Mouse (Mus musculus) embryonic stem cell, embryonic (primary cell): ENCODE data around the gene Nacc1.

Source experiments
- CTCF ChIA-PET, 4 experiments: fragments of 300-600 bp in 2 of 4; fragments of 350-600 bp in 2 of 4; sonication (Branson Sonifier 250); formaldehyde crosslinking; loops; one replicate each; lab custom pipeline; 2022; ENCODE audit warnings: inconsistent platforms in 2 of 4; lab: Charles Lee
- POLR2A ChIA-PET, 4 experiments: fragments of 300-600 bp in 2 of 4; fragments of 350-600 bp in 2 of 4; sonication (Branson Sonifier 250); formaldehyde crosslinking; loops; one replicate each; lab custom pipeline; 2022; ENCODE audit warnings: antibody characterized with exemption in 4 of 4, inconsistent platforms in 1 of 4; lab: Charles Lee

Nacc1 gene

DNA sequence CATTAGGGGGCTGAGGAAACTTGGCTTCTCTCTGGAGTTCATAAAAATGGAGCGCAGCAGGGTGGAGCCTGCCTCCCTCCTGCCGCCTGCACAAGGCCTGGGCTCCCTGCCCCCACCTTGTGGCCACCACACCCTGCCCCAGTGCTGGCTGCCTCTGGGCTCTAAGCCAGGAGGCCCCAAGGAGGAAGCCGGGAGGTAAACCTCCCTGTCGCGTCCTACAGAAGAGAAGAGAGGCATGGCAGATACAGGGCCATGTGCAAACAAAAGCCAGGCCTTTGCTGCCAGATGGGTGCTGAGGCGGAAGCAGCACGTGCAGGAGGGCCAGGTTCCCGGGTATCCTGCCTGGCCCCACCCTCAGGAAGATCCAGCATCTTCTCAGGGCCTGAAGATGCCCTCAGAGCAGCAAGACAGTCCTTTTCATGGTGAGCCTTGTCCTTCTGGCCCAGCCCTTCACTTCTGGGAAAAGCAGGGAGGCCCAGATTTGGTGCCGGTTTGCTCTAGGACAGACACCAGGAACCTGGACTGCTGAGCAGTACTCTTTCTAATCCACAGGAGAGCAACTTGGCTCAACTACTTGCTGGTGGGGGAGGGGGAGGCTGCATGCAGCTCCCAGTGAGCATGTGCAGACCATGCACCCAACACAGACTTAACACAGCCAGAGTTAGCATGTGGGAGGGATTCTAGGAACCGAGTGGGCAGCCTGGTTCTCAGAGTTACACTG lies 35.3 kb upstream of the Nacc1 start, which contains the start of gene G430095P16Rik:
Gene G430095P16Rik, plus strand, starts transcription at position 158 of the 721 bp plus-strand sequence.
- ChIA-PET CTCF (interaction anchor here (0.8 to 5.3 kb wide), 18 partner anchors 9 to 93 kb away, joined by 3 to 62 read pairs (median 4); no protein-coding TSS in a partner anchor), POLR2A (interaction anchor here in 3 of 4 experiments (0.6 to 4.4 kb wide), 20 partner anchors 9 to 124 kb away, joined by 3 to 30 read pairs (median 4); partner anchors contain the start of genes Calr (in 1 of the 3) and Ier2 (in 1 of the 3))

DNA sequence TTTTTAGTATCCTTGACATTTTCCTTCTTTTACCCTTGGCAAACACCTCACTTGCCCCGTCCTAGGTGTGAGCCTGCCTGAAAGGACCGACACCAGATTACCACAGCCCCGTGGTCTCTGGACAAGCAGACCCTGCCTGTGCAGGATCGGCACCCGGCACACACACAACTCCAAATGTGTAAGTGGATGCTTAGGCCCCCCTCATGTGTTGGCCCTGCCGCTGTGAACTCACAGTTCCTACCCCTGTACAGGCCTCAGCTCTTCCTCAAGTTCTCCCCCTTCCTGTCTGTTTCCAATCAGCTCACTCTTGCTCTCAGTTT lies 34.8 kb upstream of the Nacc1 start:
- CTCF ChIA-PET = interaction anchor here in 2 of 4 experiments (0.7 to 2.4 kb wide), 7 partner anchors 11 to 357 kb away, joined by 3 to 11 read pairs (median 3); no protein-coding TSS in a partner anchor
- POLR2A ChIA-PET = interaction anchor here in 3 of 4 experiments (0.6 to 4.1 kb wide), 9 partner anchors 10 to 125 kb away, joined by 3 to 19 read pairs (median 5); partner anchors contain the start of gene Calr (in 1 of the 3)

DNA sequence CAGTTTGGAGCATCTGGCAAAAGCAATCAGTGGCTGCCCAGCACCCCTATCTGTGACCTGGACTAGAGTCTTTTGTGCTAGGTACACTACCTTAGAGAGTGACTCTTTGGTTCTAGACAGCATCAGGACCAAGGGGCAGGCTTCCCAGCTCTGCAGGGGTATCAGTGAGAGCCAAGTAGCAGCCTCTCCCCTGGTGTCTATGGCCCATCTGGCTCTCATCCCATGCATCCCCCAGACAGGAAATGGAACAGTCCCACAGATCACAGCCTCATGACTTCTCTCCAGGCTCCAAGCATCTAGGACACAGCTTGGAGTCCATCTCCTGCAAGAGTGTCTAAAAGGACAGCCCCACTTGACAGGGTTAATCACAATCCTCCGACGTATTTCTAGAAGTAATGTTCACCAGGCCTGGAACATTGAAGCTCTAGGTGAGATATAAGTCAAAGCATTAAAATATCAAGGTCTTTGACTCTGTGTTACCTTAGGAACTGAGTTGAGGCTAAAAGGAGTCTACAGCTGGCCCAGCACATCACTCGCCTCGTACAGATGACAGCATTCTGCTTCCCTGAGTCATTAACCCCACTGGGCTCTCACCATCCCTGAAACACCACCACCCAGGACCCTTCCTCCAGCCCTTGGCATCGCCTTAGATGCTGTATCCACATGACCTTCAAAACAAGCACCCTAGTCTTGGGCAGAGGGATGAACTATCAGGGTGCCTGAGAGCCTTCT lies 31.5 kb upstream of the Nacc1 start:
- ChIA-PET CTCF (interaction anchor here (0.5 to 1.8 kb wide), 5 partner anchors 10 to 172 kb away, joined by 3 to 8 read pairs (median 4); no protein-coding TSS in a partner anchor), POLR2A (interaction anchor here in 2 of 4 experiments (1.3 to 1.9 kb wide), 3 partner anchors 11 to 17 kb away, joined by 3 to 6 read pairs (median 4); no protein-coding TSS in a partner anchor)

GRCm38 (mm10) chr8:84718476-84718875 lies 30.8 kb upstream of the Nacc1 start:
- CTCF ChIA-PET = interaction anchor here (0.5 to 1.8 kb wide), 9 partner anchors 9 to 173 kb away, joined by 3 to 8 read pairs (median 4); no protein-coding TSS in a partner anchor
- POLR2A ChIA-PET = interaction anchor here in 3 of 4 experiments (0.6 to 1.9 kb wide), 6 partner anchors 8 to 100 kb away, joined by 3 to 6 read pairs (median 4); no protein-coding TSS in a partner anchor

DNA sequence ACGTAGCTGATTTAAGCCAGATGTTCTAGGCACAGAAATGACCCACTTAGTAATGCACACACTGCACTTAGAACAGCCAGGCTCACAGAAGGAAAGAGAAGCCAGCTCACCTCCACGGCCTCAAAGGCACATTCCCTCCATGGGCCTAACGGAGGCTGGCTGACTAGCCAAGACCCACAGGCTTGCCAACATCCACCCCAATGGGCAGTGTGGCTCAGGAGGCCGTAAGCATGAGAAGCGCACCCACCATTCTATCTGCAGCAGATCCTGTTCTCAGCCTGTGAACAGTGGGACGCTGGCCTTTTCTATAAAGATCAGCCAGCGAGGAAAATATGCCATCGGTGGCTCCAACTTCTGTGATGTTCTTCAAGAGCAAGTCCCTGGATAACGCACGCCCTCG lies 29.1 kb upstream of the Nacc1 start:
- POLR2A ChIA-PET = interaction anchor here in 1 of 4 experiments (0.6 to 1.7 kb wide), 4 partner anchors 13 to 29 kb away, joined by 3 to 4 read pairs (median 3); partner anchors contain the start of gene Nacc1

DNA sequence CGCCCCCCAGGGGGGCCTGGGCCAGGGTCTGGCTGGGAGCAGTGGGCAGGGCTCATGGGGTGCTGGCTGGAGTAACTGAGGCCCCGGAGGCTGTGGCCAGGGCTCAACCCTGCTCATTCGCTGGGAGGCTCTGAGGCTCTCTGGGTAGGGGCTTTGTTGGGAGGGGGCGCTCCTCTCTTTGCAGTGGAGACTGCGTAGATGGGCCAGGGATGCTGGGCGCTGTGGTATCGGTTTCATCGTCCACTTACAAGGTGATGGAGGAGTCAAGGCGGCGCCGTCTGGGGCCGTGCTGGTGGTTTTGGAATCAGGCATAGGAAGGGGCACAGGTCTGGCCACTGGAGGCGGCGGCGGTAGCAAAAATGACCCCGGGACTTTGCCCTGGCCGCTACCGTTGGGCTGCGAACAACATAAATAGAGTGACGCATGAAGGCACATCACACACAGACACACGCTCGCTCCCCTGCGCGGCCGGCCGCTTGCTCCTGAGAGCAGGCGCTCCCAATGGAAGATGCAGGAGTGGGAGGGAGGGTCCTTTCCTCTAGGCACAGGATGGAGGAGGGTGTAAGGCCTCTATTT lies 28.3 kb upstream of the Nacc1 start:
- POLR2A ChIA-PET = interaction anchor here in 1 of 4 experiments (1.7 kb wide), 1 partner anchor 14 kb away, joined by 4 read pairs; no protein-coding TSS in a partner anchor
- CTCF ChIA-PET = interaction anchor here in 1 of 4 experiments (1.0 kb wide), 1 partner anchor 100 kb away, joined by 3 read pairs; no protein-coding TSS in a partner anchor

More for the DNA sequence above, 29.1 kb upstream of the Nacc1 start:
- CTCF ChIA-PET = interaction anchor here in 1 of 4 experiments (0.5 to 1.0 kb wide), 2 partner anchors 99 to 101 kb away, joined by 3 to 5 read pairs; no protein-coding TSS in a partner anchor

- POLR2A ChIA-PET = interaction anchor here in 3 of 4 experiments (0.6 to 1.8 kb wide), 9 partner anchors 11 to 106 kb away, joined by 3 to 7 read pairs (median 4); partner anchors contain the start of gene Nacc1 (in 1 of the 3)
Measured at GRCm38 (mm10) chr8:84714161-84714560, 26.5 kb upstream of the Nacc1 start.

GRCm38 (mm10) chr8:84713381-84713780 lies 25.7 kb upstream of the Nacc1 start:
- ChIA-PET POLR2A (interaction anchor here in 2 of 4 experiments (0.8 to 3.0 kb wide), 10 partner anchors 8 to 71 kb away, joined by 3 to 9 read pairs (median 4); partner anchors contain the start of genes G430095P16Rik (in 1 of the 2) and Nacc1 (in 1 of the 2)), CTCF (interaction anchor here in 3 of 4 experiments (0.7 to 8.0 kb wide), 11 partner anchors 14 to 190 kb away, joined by 3 to 225 read pairs (median 6); no protein-coding TSS in a partner anchor)

More at GRCm38 (mm10) chr8:84714161-84714560, 26.5 kb upstream of the Nacc1 start:
- CTCF ChIA-PET = interaction anchor here (0.6 to 3.9 kb wide), 12 partner anchors 10 to 1522 kb away, joined by 3 to 28 read pairs (median 4); no protein-coding TSS in a partner anchor

GRCm38 (mm10) chr8:84712759-84713120 lies 25.1 kb upstream of the Nacc1 start:
- POLR2A ChIA-PET = interaction anchor here in 2 of 4 experiments (0.6 to 3.0 kb wide), 12 partner anchors 9 to 108 kb away, joined by 3 to 9 read pairs (median 3); partner anchors contain the start of genes G430095P16Rik (in 1 of the 2) and Nacc1 (in 1 of the 2)
- CTCF ChIA-PET = interaction anchor here (0.6 to 8.0 kb wide), 13 partner anchors 13 to 182 kb away, joined by 3 to 225 read pairs (median 5); partner anchors contain the start of gene Rad23a (in 1 of the 4)

DNA sequence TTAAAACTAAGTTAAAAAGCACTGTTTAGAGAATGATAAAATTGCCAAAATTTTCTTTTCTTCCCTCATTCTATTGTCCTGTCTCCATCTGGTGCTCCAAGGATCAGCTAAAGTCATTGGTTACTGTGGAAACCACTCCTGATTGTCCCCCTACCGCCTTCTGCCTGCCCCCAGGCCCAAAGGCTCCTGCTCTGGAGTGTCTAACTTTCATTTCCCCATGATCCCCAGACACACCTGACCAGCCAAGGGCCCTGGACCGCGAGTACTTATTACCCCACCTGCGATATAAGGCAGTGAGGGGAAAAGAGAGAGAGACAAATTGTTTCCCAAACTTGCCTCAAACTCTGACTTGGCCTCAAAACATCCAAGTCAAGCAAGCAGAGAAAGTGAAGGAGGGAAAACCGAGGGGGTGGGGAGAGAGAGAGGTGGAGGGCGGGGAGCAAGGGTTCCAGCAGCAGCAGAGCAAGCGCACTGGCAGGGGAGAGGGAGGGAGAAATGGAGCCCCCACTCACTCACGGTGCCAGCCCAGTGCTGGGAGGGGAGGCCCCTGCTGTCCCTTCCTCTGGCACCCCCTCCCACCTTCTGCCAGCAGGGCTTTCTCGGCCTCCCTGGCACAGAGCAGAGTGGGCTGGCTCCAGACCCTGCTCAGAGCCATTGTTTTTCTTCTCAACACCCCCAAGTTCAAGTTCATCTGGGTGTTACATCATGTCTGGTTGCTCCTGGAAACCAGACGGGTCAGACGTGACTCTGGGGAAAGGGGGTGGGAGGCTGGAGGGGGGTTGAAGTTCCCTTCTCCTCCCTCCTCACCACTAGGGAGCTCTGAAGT lies 24.5 kb upstream of the Nacc1 start:
- ChIA-PET POLR2A (interaction anchor here in 2 of 4 experiments (0.6 to 3.0 kb wide), 12 partner anchors 9 to 109 kb away, joined by 3 to 9 read pairs (median 3); partner anchors contain the start of genes G430095P16Rik (in 1 of the 2) and Nacc1 (in 1 of the 2)), CTCF (interaction anchor here (0.6 to 8.0 kb wide), 19 partner anchors 11 to 281 kb away, joined by 3 to 225 read pairs (median 5); partner anchors contain the start of genes G430095P16Rik (in 1 of the 4) and Rad23a (in 1 of the 4))

GRCm38 (mm10) chr8:84711312-84711711 lies 23.6 kb upstream of the Nacc1 start:
- ChIA-PET POLR2A (interaction anchor here in 2 of 4 experiments (0.7 to 3.0 kb wide), 8 partner anchors 10 to 104 kb away, joined by 3 to 9 read pairs (median 4); no protein-coding TSS in a partner anchor), CTCF (interaction anchor here (0.5 to 8.0 kb wide), 14 partner anchors 12 to 281 kb away, joined by 3 to 225 read pairs (median 5); partner anchors contain the start of gene G430095P16Rik (in 1 of the 4))

DNA sequence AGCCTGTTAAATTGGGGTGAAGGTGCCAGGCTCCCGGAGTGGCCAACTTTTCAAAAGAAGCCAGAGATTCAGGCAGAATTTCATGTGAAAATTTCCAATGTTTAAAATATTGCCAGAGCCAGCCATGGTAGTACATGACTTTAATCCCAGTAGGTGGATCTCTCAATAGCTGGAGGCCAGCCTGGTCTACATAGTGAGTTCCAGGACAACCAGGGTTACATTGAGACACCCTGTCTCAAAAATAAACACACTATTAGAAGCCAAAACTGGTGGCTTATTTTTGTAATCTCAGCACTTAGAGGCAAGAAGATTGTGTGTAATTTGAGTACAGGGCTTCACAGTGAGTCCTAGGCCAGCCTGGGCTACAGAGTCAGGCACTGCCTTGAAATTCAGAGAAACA lies 22.3 kb upstream of the Nacc1 start:
- POLR2A ChIA-PET = interaction anchor here (0.8 to 4.7 kb wide), 25 partner anchors 10 to 225 kb away, joined by 3 to 35 read pairs (median 6); partner anchors contain the start of genes Calr (in 1 of the 4), Dnase2a (in 1 of the 4), G430095P16Rik (in 1 of the 4) and Ier2 (in 1 of the 4)
- CTCF ChIA-PET = interaction anchor here (0.5 to 8.0 kb wide), 51 partner anchors 8 to 817 kb away, joined by 3 to 259 read pairs (median 7); partner anchors contain the start of genes Dand5 (in 2 of the 4), G430095P16Rik (in 1 of the 4) and Nacc1 (in 1 of the 4)

DNA sequence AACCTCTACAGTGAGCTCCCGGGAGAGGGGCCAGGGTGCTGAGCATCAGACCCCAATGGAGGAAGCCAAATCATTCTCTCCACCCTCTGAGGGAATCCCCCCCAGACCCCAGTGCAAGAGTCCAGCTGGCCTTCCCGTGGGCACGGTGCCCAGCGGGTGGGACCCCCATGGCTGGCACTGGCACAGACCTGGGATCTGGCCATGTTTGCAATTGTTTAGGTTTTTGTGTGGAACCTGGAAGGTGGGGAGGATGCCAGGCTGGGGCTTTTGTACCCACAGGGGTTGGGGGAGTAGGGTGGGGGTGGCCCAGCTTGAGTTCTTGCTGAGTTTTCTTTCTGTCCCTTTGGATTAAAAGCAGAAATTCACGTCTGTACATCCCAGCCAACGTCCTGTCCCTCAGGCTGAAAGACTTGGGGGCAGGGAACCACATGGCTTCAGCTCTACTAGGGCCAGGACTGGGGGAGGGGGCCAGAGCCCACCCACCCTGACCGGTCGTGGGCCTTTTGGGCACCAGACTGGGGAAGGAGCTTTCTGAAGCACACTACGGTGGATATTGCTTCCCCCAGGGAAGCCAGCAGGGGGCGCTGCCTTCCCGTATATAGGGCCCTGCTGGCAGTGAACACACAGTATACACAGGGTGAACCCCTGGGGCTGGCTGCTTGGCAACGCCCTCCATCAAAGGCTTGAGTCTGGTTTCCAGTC lies 21.3 kb upstream of the Nacc1 start:
- CTCF ChIA-PET = interaction anchor here (0.6 to 8.0 kb wide), 116 partner anchors 9 to 734 kb away, joined by 3 to 259 read pairs (median 4); partner anchors contain the start of genes G430095P16Rik (in 3 of the 4), Dand5 (in 2 of the 4), Nacc1 (in 2 of the 4) and Trmt1 (in 2 of the 4)
- POLR2A ChIA-PET = interaction anchor here (0.6 to 4.7 kb wide), 69 partner anchors 9 to 379 kb away, joined by 3 to 36 read pairs (median 4); partner anchors contain the start of genes Calr (in 2 of the 4), Ier2 (in 2 of the 4), Nacc1 (in 2 of the 4) and Trmt1 (in 2 of the 4)

DNA sequence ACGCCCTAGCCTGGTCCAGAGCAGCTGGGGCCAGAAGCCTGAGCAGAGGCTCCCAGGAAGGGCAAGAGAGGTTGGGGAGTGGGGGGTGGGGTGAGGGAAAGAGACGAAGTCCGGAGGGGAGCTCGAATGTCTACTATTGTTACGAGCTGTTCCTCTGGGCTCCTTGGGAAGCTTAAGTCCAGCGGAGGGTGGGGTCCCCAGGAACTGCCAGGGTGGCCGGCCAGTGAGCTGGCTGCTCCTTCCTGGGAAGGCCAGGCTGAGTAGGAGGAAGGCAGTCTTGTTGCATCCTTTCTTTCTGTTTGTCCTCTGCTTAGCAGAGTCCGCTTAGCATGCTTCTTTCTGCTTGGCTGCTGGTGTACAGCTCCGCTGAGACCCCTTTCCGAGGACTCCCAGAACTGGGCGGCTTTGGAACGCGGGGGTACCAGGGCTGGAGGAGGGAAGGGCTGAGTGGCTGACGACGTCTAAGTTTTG lies 20.4 kb upstream of the Nacc1 start:
- CTCF ChIA-PET = interaction anchor here (0.6 to 8.0 kb wide), 53 partner anchors 9 to 425 kb away, joined by 3 to 259 read pairs (median 6); partner anchors contain the start of genes Dand5 (in 2 of the 4), G430095P16Rik (in 2 of the 4), Gcdh (in 1 of the 4) and Nacc1 (in 1 of the 4)

More for the DNA sequence above, 20.4 kb upstream of the Nacc1 start:
- POLR2A ChIA-PET = interaction anchor here (0.6 to 4.7 kb wide), 61 partner anchors 9 to 451 kb away, joined by 3 to 36 read pairs (median 5); partner anchors contain the start of genes Ier2 (in 3 of the 4), Calr (in 2 of the 4), Nacc1 (in 2 of the 4) and Trmt1 (in 2 of the 4)
